Mouse (Mus musculus): ENCODE results near the gene Eprs. TPM values are rescaled to one million over a fixed set of nuclear protein-coding genes. Genes with fewer than 3 reads are reported as not detected.

Eprs gene
- total RNA-seq, 2 experiments from 2014 or later: 68.7 to 72.2 TPM

GRCm38 (mm10) chr1:185441703-185442472 is 79.0 kb downstream of the Eprs start:
- no peak for DNase-seq (ENCODE audit: low spot score in 2 of 2)

DNA sequence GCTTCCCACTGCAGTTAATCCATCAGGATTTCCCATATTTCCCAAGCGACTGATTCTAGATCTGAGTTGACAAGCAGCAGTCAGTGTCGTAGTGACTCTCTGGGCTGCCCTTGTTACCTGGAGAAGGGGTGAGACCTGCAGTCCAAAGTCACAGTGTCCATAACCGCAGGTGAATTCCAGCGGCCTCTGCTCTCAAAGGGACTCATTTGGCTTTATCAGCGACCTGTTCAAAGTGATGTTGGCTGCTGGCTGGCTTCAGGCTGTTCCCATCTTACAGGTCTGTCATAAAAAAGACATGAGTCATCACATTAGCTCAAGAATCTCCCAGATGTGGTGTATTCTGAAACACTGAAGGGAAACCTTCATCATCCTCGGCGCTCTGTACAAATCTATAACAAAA is 86.1 kb downstream of the Eprs start:
- DNase-seq (ENCODE audit: low spot score in 2 of 2): no peak

GRCm38 (mm10) chr1:185449727-185450126 is 86.9 kb downstream of the Eprs start:
- no peak for DNase-seq (ENCODE audit: low spot score in 2 of 2)

DNA sequence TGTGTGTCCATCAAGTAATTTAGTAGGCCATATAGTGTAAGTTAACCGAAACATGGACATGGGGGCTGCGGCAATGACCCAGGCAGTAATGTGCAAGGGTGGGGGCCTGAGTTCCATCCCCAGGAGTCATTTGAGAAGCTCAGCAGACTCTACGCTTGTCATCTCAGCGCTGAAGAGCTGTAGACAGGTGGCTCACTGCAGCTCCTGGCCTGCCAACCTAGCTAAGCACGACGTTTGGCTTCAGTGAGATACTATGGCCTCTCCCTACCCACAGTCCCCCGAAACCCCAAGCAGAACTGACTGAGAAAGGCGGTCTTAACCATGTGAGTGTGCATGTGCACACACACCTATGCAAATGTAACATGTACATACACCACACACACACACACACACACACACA is 88.2 kb downstream of the Eprs start:
- DNase-seq (ENCODE audit: low spot score in 2 of 2): no peak

DNA sequence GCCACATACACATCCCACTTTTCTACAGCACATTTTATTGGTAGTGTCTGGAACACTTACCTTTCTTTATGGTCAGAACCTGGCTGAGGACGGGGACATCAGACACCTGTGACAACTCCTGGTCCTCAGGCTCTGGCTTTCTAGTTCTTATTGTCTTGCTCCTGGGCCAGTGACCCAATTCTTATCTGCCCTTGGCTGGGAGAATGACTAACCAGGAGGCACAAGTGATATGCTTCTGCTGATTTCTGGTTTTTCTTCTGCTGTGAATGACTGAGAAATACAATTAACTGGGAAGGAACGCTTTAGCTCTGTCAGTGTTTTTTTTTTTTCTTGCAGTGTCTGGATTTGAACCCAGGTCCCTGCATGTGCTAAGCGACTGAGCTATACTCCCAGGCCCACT is 88.7 kb downstream of the Eprs start:
- DNase-seq (ENCODE audit: low spot score in 2 of 2): no peak

- DNase-seq (ENCODE audit: low spot score in 2 of 2): no peak
Measured at GRCm38 (mm10) chr1:185452461-185452860, 89.6 kb downstream of the Eprs start.

- no peak for DNase-seq (ENCODE audit: low spot score in 2 of 2)
Measured at GRCm38 (mm10) chr1:185454144-185454543, 91.3 kb downstream of the Eprs start.

DNA sequence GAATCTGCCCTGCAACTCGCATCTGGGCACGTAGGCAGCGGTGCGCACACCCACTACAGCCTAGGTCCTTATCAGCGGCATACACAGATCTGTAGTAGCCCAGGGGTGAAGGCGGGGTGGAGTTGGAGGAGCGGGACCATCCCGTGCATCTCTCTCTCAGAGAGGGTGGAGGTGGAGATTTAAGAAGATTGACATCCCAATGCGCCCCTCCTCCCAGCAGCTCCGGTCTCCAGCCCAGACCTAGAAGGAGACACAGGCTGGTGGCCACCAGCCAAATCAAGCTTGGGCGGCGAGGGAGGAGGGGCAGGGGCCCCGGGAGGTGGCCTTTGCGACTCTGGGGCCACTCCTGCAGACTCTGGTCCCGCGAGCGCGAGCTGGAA is 91.7 kb downstream of the Eprs start, which contains the start of gene Slc30a10:
Gene Slc30a10, plus strand, starts transcription at position 274 of the 380 bp plus-strand sequence.
- peak; percentile 31 to 33 for DNase-seq (ENCODE audit: low spot score in 2 of 2)

DNA sequence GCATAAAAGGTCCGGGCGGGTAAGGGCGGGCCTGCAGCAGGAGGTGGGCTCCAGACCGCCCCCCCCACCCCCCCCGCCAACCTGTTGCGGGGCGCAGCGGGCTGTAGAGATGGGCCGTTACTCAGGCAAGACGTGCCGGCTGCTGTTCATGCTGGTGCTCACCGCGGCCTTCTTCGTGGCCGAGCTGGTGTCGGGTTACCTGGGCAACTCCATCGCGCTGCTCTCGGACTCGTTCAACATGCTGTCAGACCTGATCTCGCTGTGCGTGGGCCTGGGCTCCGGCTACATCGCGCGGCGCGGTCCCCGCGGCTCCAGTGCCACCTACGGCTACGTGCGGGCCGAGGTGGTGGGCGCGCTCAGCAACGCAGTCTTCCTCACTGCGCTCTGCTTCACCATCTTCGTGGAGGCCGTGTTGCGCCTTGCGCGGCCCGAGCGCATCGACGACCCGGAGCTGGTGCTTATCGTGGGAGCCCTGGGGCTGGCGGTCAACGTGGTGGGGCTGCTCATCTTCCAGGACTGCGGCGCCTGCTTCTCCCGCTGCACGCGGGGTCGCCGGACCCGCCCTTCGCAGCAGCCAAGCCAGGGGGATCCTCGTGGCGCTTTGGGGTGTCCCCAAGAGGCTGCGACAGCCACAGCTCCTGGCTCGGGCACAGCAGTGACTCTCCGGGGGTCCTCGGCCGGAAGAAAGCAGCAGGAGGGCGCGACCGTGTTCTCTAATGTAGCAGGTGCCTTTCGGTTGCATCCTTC is 92.3 kb downstream of the Eprs start:
- DNase-seq (ENCODE audit: low spot score in 2 of 2): peak; percentile 38 to 49

DNA sequence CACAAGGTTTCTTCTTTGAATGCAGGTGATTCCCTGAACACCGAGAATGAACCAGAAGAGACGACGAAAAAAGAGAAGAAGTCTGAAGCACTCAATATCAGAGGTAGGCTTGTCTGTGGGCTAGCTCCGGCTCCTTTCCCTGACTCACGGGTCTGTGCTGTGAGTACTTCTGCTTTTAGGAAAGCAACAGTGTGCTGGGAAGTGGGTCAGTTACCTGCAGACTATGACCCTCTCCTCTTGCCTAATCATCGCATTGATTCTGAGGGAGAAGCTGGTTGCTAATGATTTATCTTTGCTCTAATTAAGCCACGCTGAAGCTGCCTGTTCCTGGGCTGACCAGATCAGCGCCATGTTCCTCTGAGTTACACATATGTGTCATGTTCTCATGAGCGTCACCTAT is 93.5 kb downstream of the Eprs start:
- DNase-seq (ENCODE audit: low spot score in 2 of 2): no peak

- DNase-seq (ENCODE audit: low spot score in 2 of 2): no peak
Measured at GRCm38 (mm10) chr1:185460096-185460495, 97.3 kb downstream of the Eprs start.

DNA sequence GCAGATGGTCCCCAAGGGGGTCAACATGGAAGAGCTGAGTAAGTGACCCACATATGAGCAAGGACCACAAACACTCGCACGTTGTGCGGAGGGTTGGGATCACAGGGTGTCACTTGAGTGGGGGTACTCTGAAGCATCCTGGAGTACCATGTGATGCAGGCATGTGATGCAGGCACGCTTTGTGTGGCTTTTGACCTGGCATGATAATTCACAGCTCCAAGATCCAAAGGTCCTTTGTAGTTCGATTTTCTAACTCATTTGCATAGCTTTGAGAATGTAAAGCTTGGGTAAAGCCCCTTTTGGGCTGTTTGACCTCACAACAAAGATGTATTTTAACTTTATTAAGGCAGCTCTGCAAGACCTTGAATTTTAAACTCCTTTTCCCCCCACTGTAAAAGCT is 100.0 kb downstream of the Eprs start:
- no peak for DNase-seq (ENCODE audit: low spot score in 2 of 2)

DNA sequence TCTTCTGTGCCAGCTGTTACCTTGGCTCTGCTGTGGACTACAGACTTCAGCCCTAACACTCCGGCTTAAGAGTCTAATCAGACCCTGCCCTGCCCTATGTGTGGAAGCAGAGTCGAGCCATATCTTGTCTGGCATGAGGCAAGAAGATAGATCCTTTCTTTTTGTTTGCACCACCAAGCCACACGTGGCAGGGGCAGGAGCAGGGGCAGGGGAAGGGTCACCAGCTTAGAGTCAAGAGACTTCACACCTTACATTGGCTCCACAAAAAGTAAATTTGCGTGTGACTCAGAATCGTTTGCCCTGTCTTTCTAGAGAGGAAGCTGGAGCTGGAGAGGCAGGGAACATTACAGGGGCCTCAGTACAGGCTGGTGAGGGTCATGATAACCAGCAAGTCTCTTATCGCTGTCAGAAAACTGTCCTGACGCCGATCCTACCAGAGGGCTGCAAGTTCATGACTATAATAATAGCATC is 106.7 kb downstream of the Eprs start:
- DNase-seq (ENCODE audit: low spot score in 2 of 2): no peak

- DNase-seq (ENCODE audit: low spot score in 2 of 2): no peak
Measured at GRCm38 (mm10) chr1:185472025-185472720, 109.3 kb downstream of the Eprs start.

DNA sequence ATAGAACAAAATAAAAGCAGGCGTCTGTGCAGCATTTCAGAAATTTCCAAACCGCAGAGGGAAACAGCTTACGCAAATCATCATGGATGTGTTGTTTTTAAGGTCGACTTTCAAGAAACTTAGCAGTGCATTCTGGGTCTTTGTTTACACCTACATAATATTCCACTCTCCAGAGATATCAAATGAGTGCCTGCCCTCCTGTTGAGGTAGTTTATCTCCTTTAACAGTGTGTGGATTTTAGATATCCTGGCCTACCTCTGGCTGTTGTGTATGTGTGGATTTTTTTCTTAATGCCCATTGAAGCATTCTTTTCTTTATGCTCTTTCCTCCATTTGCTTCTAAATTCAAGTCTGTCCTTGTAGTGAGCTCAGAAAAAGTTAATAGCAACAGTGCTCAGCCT is 109.9 kb downstream of the Eprs start:
- no peak for DNase-seq (ENCODE audit: low spot score in 2 of 2)

GRCm38 (mm10) chr1:185473437-185473836 is 110.6 kb downstream of the Eprs start:
- no peak for DNase-seq (ENCODE audit: low spot score in 2 of 2)

Small RNA genes within 50 kb of the gene (microRNA-seq; reads per million reads assigned to microRNA genes)
- gene Mir194-1 (0 to 0.50 reads per million in 2 experiments), gene Mir215 (0.21 to 1.7 reads per million in 2 experiments)

Other genes with a start within 250 kb of the Eprs start
- gene Rab3gap2, start 158.9 kb upstream of the Eprs start, total RNA-seq (2021): 10 to 100 TPM; 78.9 TPM
- 10 to 100 TPM; 28.8 to 32.1 TPM for gene Iars2, start 33.6 kb upstream of the Eprs start, total RNA-seq (2021)
- gene Bpnt1, start 30.9 kb upstream of the Eprs start, total RNA-seq (2021): 10 to 100 TPM; 70.2 to 79.3 TPM
- gene Slc30a10, start 91.8 kb downstream of the Eprs start, total RNA-seq (2021): 1 to 10 TPM; 7.4 to 8.8 TPM